Mouse (Mus musculus) hindbrain, embryonic 14.5 days (tissue): ENCODE data around the gene Diaph2. TPM values are rescaled to one million over a fixed set of nuclear protein-coding genes. Genes with fewer than 3 reads are reported as not detected.
"Not testable (repeated sequence)": the region's sequence is repeated elsewhere in the genome, so short reads cannot be mapped to it uniquely, and the experiment has no call there.

Experiments
- ATAC-seq: fragments of 200-750 bp; cut with Nextera tagmentation; 2 replicates; pipeline ENCODE4 v1.8.0; 2017; ENCODE audit warnings: moderate number of reproducible peaks, mild to moderate bottlenecking, moderate TSS enrichment, moderate library complexity; ENCODE audit not compliant: low FRiP score
- DNase-seq: peaks from one replicate; pipeline ENCODE4 v3.0.0-alpha.2; 2015; ENCODE audit warnings: low spot score
- H3K27ac ChIP-seq: fragments of 300-500 bp; sonication (generic); 2 replicates; pipeline ENCODE4 v1.5.1; 2014; ENCODE audit warnings: mild to moderate bottlenecking, moderate library complexity
- H3K27me3 ChIP-seq: fragments of 300-500 bp; sonication (generic); 2 replicates; pipeline ENCODE4 v1.6.1; 2014; ENCODE audit warnings: mild to moderate bottlenecking, low read length, mixed read lengths; ENCODE audit not compliant: control insufficient read depth, insufficient read depth
- H3K36me3 ChIP-seq: fragments of 300-500 bp; sonication (generic); replicated peaks from 2 replicates; pipeline ENCODE4 v1.6.1; 2014; ENCODE audit not compliant: control insufficient read depth, insufficient read depth
- H3K4me1 ChIP-seq: fragments of 300-500 bp; sonication (generic); replicated peaks from 2 replicates; pipeline ENCODE4 v1.6.1; 2014; ENCODE audit warnings: antibody characterized with exemption, low read length, mixed read lengths; ENCODE audit not compliant: control insufficient read depth, insufficient read depth
- H3K4me2 ChIP-seq: fragments of 300-500 bp; sonication (generic); replicated peaks from 2 replicates; pipeline ENCODE4 v1.6.1; 2014; ENCODE audit warnings: mild to moderate bottlenecking, moderate library complexity
- H3K4me3 ChIP-seq: fragments of 300-500 bp; sonication (generic); replicated peaks from 2 replicates; pipeline ENCODE4 v1.5.1; 2014; ENCODE audit warnings: mild to moderate bottlenecking, low read length
- H3K9ac ChIP-seq: fragments of 300-500 bp; sonication (generic); 2 replicates; pipeline ENCODE4 v1.6.1; 2014
- H3K9me3 ChIP-seq: fragments of 300-500 bp; sonication (generic); 2 replicates; pipeline ENCODE4 v1.6.1; 2016; ENCODE audit warnings: low read length; ENCODE audit not compliant: control insufficient read depth
- WGBS: fragments of 180-500 bp; shearing (Covaris S2); extraction: QIAGEN DNeasy Blood & Tissue Kit; methylation state at CpG from one replicate; pipeline ENCODE4 v1.1.7; 2014; 5-methylcytosine and 5-hydroxymethylcytosine counted together
- polyA plus RNA-seq: library from polyadenylated mRNA; unstranded; fragments of >200 nt; fragmentation: Nextera tagmentation; extraction: Ambion mirVana; gene quantifications from 2 replicates; pipeline ENCODE4 v1.2.1, GENCODE M21; 2014

Diaph2 gene
- polyA plus RNA-seq, 1 experiment from 2014 or later, result 5.4 TPM

DNA sequence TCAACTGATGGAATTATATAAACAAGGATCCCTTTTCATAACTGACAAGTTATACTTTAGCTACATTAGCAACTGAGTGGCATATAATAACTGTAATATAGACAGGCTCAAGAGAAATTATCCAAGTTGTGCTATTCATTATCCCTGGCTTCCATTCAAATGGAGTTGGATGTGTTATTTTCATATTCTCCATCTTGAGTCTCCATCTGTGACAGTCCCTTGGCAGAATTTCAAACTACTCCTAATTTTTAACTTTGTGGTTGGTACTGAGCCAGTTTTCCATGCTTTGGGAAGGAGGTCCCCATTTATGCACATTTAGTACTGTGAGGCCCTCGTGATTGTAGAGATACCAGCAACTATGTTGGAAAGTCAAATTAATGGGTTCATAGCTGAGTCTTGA is 270.2 kb downstream of the Diaph2 start:
- no peak overlapping the region for H3K9ac ChIP-seq
- ATAC-seq (no peak), DNase-seq (no peak)
- H3K9me3 ChIP-seq, result no peaks in the 10 kb centered on the region
- no peak overlapping the region for H3K27ac ChIP-seq
- no peak overlapping the region for H3K4me3 ChIP-seq
- H3K36me3 ChIP-seq, result no peaks in the 10 kb centered on the region
- 84% methylated on average over 1 of the region's 1 CpGs for WGBS
- H3K4me1 ChIP-seq, result no peaks in the 10 kb centered on the region
- H3K27me3 ChIP-seq, result no peaks in the 10 kb centered on the region
- H3K4me2 ChIP-seq, result no peak overlapping the region

DNA sequence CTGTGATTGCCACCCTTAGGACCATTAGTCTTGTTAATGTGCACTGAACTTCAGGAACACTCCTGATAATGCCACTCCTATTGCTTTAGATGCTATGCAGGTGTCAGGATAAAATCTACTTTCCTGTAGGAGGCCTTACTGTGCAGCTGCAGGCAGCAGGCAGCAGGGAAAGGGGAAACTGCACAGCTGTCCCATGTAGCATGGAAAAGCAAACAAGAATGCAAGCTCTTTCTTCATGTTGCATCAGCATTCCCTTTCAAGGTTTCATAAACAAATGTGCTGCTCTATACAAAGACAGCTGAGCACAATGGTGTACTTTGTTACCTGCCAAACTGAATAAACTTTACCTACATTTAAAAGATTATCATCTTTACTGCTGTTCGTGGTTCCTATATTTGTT is 295.0 kb downstream of the Diaph2 start:
- Histone ChIP-seq H3K4me2 (no peak overlapping the region), H3K27me3 (no peaks in the 10 kb centered on the region), H3K4me3 (no peak overlapping the region), H3K36me3 (no peaks in the 10 kb centered on the region), H3K27ac (no peak overlapping the region), H3K9me3 (no peaks in the 10 kb centered on the region), H3K4me1 (no peaks in the 10 kb centered on the region), H3K9ac (no peak overlapping the region)
- WGBS, result 66% methylated on average over 1 of the region's 1 CpGs
- no peak for DNase-seq
- no peak for ATAC-seq

- Histone ChIP-seq H3K9me3 (no peaks in the 10 kb centered on the region), H3K27me3 (no peaks in the 10 kb centered on the region), H3K4me3 (no peak overlapping the region), H3K4me2 (no peak overlapping the region), H3K9ac (no peak overlapping the region), H3K36me3 (no peaks in the 10 kb centered on the region), H3K27ac (no peak overlapping the region), H3K4me1 (no peaks in the 10 kb centered on the region)
- ATAC-seq (no peak), DNase-seq (no peak)
Observed at GRCm38 (mm10) chrX:130149216-130149615, 399.7 kb downstream of the Diaph2 start.

- Histone ChIP-seq H3K4me1 (no peaks in the 10 kb centered on the region), H3K4me3 (no peak overlapping the region), H3K4me2 (no peak overlapping the region), H3K9ac (no peak overlapping the region), H3K9me3 (no peaks in the 10 kb centered on the region), H3K27me3 (no peaks in the 10 kb centered on the region), H3K27ac (no peak overlapping the region), H3K36me3 (no peaks in the 10 kb centered on the region)
- ATAC-seq, result no peak
- WGBS, result 92% methylated on average over 1 of the region's 1 CpGs
- DNase-seq, result no peak
Observed at GRCm38 (mm10) chrX:130152164-130152563, 402.6 kb downstream of the Diaph2 start.

DNA sequence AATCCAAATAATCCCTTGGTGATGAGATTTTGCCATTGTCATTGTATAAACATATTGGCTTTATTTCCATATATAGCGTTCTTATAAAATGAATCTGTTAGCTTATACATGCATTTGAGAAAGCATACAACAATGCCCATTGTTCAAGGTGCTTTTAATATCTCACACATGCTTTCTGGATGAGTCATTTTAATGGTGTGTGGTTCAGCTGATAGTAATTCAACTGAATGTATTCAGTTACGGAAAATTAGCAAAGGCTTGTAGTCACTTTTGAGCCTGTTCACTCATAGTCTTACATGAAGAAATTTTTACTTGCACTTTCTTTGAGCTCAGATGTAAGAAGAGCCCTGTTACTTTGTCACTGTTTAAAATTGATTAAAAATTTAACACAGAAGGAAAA is 423.6 kb downstream of the Diaph2 start:
- H3K36me3 ChIP-seq, result no peaks in the 10 kb centered on the region
- no peak overlapping the region for H3K4me2 ChIP-seq
- H3K9ac ChIP-seq, result no peak overlapping the region
- H3K4me3 ChIP-seq, result no peak overlapping the region
- 90% methylated on average over 2 of the region's 2 CpGs for WGBS
- H3K27ac ChIP-seq, result no peak overlapping the region
- no peak for ATAC-seq
- no peaks in the 10 kb centered on the region for H3K27me3 ChIP-seq
- H3K4me1 ChIP-seq, result no peaks in the 10 kb centered on the region
- no peak for DNase-seq
- no peaks in the 10 kb centered on the region for H3K9me3 ChIP-seq

DNA sequence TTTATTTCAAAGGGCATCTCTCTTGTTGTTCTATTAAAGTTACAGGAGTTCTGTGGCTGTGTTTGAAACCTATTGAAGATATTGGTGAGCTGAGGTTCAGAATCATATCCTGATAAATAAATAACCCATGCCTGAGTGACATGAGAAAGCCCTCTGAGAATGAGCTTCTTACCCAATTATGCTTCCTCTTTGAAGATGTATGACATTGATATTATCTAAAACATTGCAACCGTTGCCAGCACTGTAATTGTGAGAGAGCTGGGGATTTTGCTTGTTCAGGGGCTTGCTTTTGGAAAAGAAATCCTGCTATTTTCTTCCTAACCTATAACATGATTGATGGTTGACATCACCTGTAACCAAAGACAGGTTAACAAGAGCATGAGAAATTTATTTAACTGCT is 438.3 kb downstream of the Diaph2 start:
- WGBS, result 65% methylated on average over 1 of the region's 1 CpGs
- no peaks in the 10 kb centered on the region for H3K27me3 ChIP-seq
- no peak overlapping the region for H3K27ac ChIP-seq
- DNase-seq (no peak), ATAC-seq (no peak)
- H3K9me3 ChIP-seq, result no peaks in the 10 kb centered on the region
- H3K36me3 ChIP-seq, result no peaks in the 10 kb centered on the region
- no peak overlapping the region for H3K4me2 ChIP-seq
- H3K9ac ChIP-seq, result no peak overlapping the region
- H3K4me3 ChIP-seq, result no peak overlapping the region
- no peaks in the 10 kb centered on the region for H3K4me1 ChIP-seq

DNA sequence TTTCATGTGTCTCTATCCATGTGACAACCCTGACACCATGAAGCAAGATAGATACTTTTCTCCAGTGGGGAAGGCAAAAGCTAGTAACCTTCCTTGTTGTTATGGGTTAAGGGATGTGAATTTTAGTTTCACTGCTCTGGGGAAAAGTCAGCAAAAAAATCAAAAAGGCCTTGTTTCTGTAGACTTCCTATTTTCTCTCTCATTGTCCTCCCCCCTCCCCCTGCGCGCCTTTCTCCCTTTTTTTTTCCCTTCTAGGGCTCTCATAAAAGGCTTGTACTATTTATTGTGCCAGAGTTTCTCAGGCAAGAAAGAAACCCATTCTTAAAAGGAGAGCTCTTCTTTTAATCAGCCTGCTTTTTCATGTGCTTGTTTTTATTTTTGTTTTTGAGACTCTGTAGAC is 438.9 kb downstream of the Diaph2 start:
- Histone ChIP-seq H3K4me3 (no peak overlapping the region), H3K9ac (no peak overlapping the region), H3K4me2 (no peak overlapping the region), H3K27ac (no peak overlapping the region), H3K27me3 (no peaks in the 10 kb centered on the region), H3K9me3 (no peaks in the 10 kb centered on the region), H3K4me1 (no peaks in the 10 kb centered on the region), H3K36me3 (no peaks in the 10 kb centered on the region)
- ATAC-seq (no peak), DNase-seq (no peak)
- 59% methylated on average over 2 of the region's 2 CpGs for WGBS

- H3K4me2 ChIP-seq, result no peak overlapping the region
- no peaks in the 10 kb centered on the region for H3K27me3 ChIP-seq
- H3K36me3 ChIP-seq, result no peaks in the 10 kb centered on the region
- DNase-seq, result no peak
- no peak overlapping the region for H3K9ac ChIP-seq
- no peak for ATAC-seq
- H3K4me3 ChIP-seq, result no peak overlapping the region
- no peaks in the 10 kb centered on the region for H3K4me1 ChIP-seq
- H3K9me3 ChIP-seq, result no peaks in the 10 kb centered on the region
- no peak overlapping the region for H3K27ac ChIP-seq
Observed at GRCm38 (mm10) chrX:130189250-130189649, 439.7 kb downstream of the Diaph2 start.

DNA sequence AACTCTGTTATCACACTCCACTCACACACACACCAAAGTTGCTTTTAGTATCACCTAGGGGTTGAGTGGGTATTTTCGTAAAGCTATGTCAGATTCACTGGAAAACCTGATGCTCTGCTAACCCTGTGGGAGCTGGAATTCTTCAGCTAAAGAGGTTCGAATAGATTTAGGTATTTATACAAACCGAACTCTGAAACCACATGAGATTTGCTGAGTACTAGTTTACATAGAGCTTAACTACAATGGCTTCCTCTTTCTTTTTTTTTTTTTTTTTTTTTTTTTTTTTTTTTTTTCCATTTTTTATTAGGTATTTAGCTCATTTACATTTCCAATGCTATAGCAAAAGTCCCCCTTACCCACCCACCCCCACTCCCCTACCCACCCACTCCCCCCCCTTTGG is 447.9 kb downstream of the Diaph2 start:
- 95% methylated on average over 3 of the region's 3 CpGs for WGBS
- not testable (repeated sequence) for H3K27ac ChIP-seq, H3K9me3 ChIP-seq, H3K4me2 ChIP-seq, H3K36me3 ChIP-seq, H3K9ac ChIP-seq, H3K4me1 ChIP-seq, H3K27me3 ChIP-seq, H3K4me3 ChIP-seq, ATAC-seq, DNase-seq

DNA sequence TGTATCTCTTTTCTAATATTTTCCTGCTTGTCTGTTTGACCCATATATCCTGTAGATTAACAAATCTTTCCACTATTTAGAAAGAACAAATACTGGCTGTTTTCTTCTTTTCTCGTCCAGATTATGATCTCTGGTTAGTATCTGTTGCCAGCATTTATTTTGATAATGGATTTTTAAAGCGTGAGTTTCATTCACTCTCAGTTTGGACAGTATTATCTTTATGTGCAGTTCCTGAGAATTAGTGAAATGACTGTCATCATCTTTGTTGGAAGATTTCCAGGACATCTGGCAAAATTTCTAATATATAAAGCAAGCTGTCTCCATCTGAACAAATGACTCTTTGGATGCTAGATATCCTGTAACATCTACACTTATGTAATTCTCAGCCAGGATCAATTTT is 455.7 kb downstream of the Diaph2 start:
- 81% methylated on average over 2 of the region's 2 CpGs for WGBS
- H3K9ac ChIP-seq, result no peak overlapping the region
- H3K4me3 ChIP-seq, result no peak overlapping the region
- no peaks in the 10 kb centered on the region for H3K36me3 ChIP-seq
- ATAC-seq, result no peak
- no peaks in the 10 kb centered on the region for H3K27me3 ChIP-seq
- H3K4me2 ChIP-seq, result no peak overlapping the region
- no peak overlapping the region for H3K27ac ChIP-seq
- DNase-seq, result no peak
- H3K9me3 ChIP-seq, result no peaks in the 10 kb centered on the region
- no peaks in the 10 kb centered on the region for H3K4me1 ChIP-seq
